ENCODE assay signal across 8 mouse cellular contexts in the genomic region with DNA sequence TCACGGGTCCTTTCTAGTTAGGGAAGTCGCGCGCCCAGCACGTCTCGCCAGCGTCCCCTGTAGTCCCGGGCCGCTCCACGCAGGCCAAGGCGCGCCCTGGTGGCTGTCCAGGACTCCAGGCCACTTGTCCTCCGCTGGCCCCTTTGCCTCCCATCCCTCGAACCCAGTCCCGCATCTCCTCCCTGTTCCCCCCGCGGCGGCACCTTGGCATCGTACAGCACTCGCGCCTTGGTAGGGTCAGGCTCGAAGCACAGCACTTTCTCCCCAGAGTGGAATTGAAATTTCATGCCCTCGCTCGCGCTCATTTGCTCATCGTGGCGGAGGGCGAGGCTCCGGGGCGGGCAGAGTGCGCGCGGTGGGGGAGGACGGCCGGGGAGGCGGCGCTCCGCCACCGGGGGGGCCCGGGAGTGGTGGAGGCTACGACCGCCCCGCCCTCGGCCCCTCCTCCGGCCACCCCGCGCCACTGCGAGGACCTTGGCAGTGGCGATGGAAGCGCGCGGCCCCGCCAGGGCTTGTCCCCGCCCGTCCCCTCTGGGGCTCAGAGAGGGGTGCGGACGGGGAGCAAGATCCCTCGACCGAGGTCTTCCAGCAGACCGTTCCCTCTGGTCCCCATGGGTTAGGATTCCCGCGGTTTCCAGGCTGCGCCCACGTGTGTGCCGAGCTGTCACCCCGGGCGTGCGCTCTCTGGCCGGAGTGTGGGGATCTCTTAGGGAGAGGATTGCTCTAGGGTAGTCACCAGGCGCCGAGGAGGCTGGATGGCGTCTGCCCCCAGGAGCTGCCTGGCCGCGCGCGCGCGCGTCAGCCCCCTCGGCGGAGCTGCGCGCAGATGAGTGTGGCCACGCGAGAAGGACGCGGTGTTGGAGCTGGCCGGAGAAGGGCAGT. TPM values are rescaled to one million over a fixed set of nuclear protein-coding genes. Genes with fewer than 3 reads are reported as not detected.
DNase-seq lines count a peak whose midpoint lies in the region; ATAC-seq and TF ChIP-seq lines count a peak whose summit lies in the region.

A gene (minus strand): TSS at position 374 of the 882 bp plus-strand sequence.

- no peaks in the 10 kb centered on the region for H3K4me1 ChIP-seq in CH12.LX (ENCODE audit: control insufficient read depth in 1 of 2, insufficient read depth in 2 of 2)
- no peaks in the 10 kb centered on the region for H3K4me1 ChIP-seq in forebrain, embryonic 12.5 days
- no peaks in the 10 kb centered on the region; the same call in 1 of the 2 replicates for H3K4me1 ChIP-seq in heart, embryonic 16.5 days (ENCODE audit: control insufficient read depth, insufficient read depth, low read length)
- peaks cover 0 to 3% of the 10 kb centered on the region in 2 experiments; a peak in 1 of 4 replicates for H3K4me1 ChIP-seq in liver, embryonic 14.5 days (replicated peaks; ENCODE audit: control insufficient read depth in 2 of 2, insufficient read depth in 2 of 2, low read length in 1 of 2)
- no peaks in the 10 kb centered on the region for H3K4me1 ChIP-seq in stomach, embryonic 15.5 days

- H3K79me2 ChIP-seq in CH12.LX (replicated peaks; ENCODE audit: control insufficient read depth, extremely low read depth, insufficient read depth, poor library complexity, severe bottlenecking) = 0 out of 2 replicates have a peak, but pooled peaks cover 3% of the 10 kb centered on the region

- TF ChIP-seq POLR2A in CH12.LX (IDR thresholded peaks at IDR 0.05; ENCODE audit: low read depth, low read length) = peak; percentile 74

- no peak for TF ChIP-seq RAD21 in CH12.LX (IDR thresholded peaks at IDR 0.05; ENCODE audit: low read depth, low read length)

- dilution Hi-C loops in CH12.LX (cut with MboI; ENCODE audit: extremely low pct_ligation_motif_present, extremely low pct_unique_long_range_greater_than_20kb, low sequenced_read_pairs) = no loop called here

- peak within 1 kb of the TSS; percentile 81 for H3K4me2 ChIP-seq in CH12.LX (ENCODE audit: insufficient read depth, low read depth, poor library complexity, severe bottlenecking)
- H3K4me2 ChIP-seq in forebrain, embryonic 12.5 days = peak within 1 kb of the TSS; percentile 67
- H3K4me2 ChIP-seq in heart, embryonic 16.5 days (ENCODE audit: low read depth, low read length) = peak within 1 kb of the TSS; percentile 83
- H3K4me2 ChIP-seq in liver, embryonic 14.5 days (ENCODE audit: low read depth) = peak within 1 kb of the TSS; percentile 82
- peak within 1 kb of the TSS; percentile 75 for H3K4me2 ChIP-seq in stomach, embryonic 15.5 days

- peak within 1 kb of the TSS; percentile 94 for H3K9ac ChIP-seq in CH12.LX (ENCODE audit: insufficient read depth, low read depth)
- H3K9ac ChIP-seq in forebrain, embryonic 12.5 days = peak within 1 kb of the TSS; percentile 60
- peak within 1 kb of the TSS; percentile 86 for H3K9ac ChIP-seq in heart, embryonic 16.5 days (ENCODE audit: low read length)
- peak within 1 kb of the TSS; percentile 79 for H3K9ac ChIP-seq in liver, embryonic 14.5 days (replicated peaks)
- peak within 1 kb of the TSS; percentile 25 for H3K9ac ChIP-seq in stomach, embryonic 15.5 days

- no peak for TF ChIP-seq EP300 in CH12.LX (IDR thresholded peaks at IDR 0.05; ENCODE audit: low read length)
- TF ChIP-seq EP300 in liver, embryonic 14.5 days (IDR thresholded peaks at IDR 0.05; ENCODE audit: low read depth) = no peak

- in situ Hi-C loops in CH12.LX (cut with MboI; ENCODE audit: low pct_ligation_motif_present, low pct_unique_long_range_greater_than_20kb, low sequenced_read_pairs) = no loop called here

- peak within 1 kb of the TSS; percentile 96 for H3K27ac ChIP-seq in CH12.LX (ENCODE audit: insufficient read depth, low read depth)
- H3K27ac ChIP-seq in forebrain, embryonic 12.5 days = peak within 1 kb of the TSS; percentile 90
- H3K27ac ChIP-seq in heart, embryonic 16.5 days (ENCODE audit: low read length) = peak within 1 kb of the TSS; percentile 99
- peak within 1 kb of the TSS; percentile 89 for H3K27ac ChIP-seq in liver, embryonic 14.5 days
- peak within 1 kb of the TSS; percentile 96 for H3K27ac ChIP-seq in stomach, embryonic 15.5 days

- peaks cover 9 to 18% of the 10 kb centered on the region in 2 experiments for H3K36me3 ChIP-seq in CH12.LX (replicated peaks in 1 of 2; ENCODE audit: control insufficient read depth in 1 of 2, insufficient read depth in 1 of 2, low read length in 1 of 2)
- H3K36me3 ChIP-seq in forebrain, embryonic 12.5 days (replicated peaks) = no peaks in the 10 kb centered on the region
- peaks cover 6% of the 10 kb centered on the region for H3K36me3 ChIP-seq in heart, embryonic 16.5 days (ENCODE audit: control insufficient read depth, insufficient read depth)
- peaks cover 11% of the 10 kb centered on the region for H3K36me3 ChIP-seq in liver, embryonic 14.5 days (replicated peaks; ENCODE audit: control insufficient read depth, insufficient read depth, low read depth)
- H3K36me3 ChIP-seq in stomach, embryonic 15.5 days = no peaks in the 10 kb centered on the region

- peak within 1 kb of the TSS; percentile 67 to 98 (median 74) for H3K4me3 ChIP-seq in CH12.LX (replicated peaks in 1 of 3; ENCODE audit: low read depth in 2 of 3, low read length in 2 of 3, poor library complexity in 1 of 3)
- H3K4me3 ChIP-seq in forebrain, embryonic 12.5 days (replicated peaks) = peak within 1 kb of the TSS; percentile 52
- peak within 1 kb of the TSS; percentile 58 for H3K4me3 ChIP-seq in heart, embryonic 16.5 days (ENCODE audit: low read length)
- peak within 1 kb of the TSS; percentile 69 to 90 for H3K4me3 ChIP-seq in liver, embryonic 14.5 days (ENCODE audit: insufficient read depth in 1 of 2, low read depth in 2 of 2, low read length in 2 of 2)
- H3K4me3 ChIP-seq in stomach, embryonic 15.5 days (replicated peaks) = peak within 1 kb of the TSS; percentile 57

- peak; percentile 48 for DNase-seq in CH12.LX (ENCODE audit: extremely low read depth)
- DNase-seq in c-Kit-positive CD71-positive TER-119-negative erythroid progenitor cells, embryonic 14.5 days (ENCODE audit: low read depth) = peak; percentile 60
- DNase-seq in kidney, postnatal 36 days = peak; percentile 87 to 93
- DNase-seq in liver, embryonic 14.5 days (ENCODE audit: low read depth in 3 of 3, low spot score in 3 of 3) = peak; percentile 58 to 65 (median 60)
- peak; percentile 77 for DNase-seq in neural tube, embryonic 10.5 days (ENCODE audit: extremely low spot score, low spot score)

- TF ChIP-seq CTCF in CH12.LX (conservative IDR thresholded peaks at IDR 0.05 in 1 of 2, IDR thresholded peaks at IDR 0.05 in 1 of 2; ENCODE audit: low read depth in 2 of 2, low read length in 2 of 2) = peak in 1 of 2 experiments; percentile 62; a peak in 2 of 4 replicates
- peak; percentile 76 for TF ChIP-seq CTCF in liver, embryonic 14.5 days (IDR thresholded peaks at IDR 0.05; ENCODE audit: low read depth)

- H3K27me3 ChIP-seq in CH12.LX (replicated peaks) = no peaks in the 10 kb centered on the region
- H3K27me3 ChIP-seq in forebrain, embryonic 12.5 days = peaks cover 20% of the 10 kb centered on the region; the same call in 1 of the 2 replicates
- H3K27me3 ChIP-seq in heart, embryonic 16.5 days (ENCODE audit: control insufficient read depth, insufficient read depth, low read length) = no peaks in the 10 kb centered on the region
- H3K27me3 ChIP-seq in liver, embryonic 14.5 days (ENCODE audit: control insufficient read depth, insufficient read depth, low read length) = no peaks in the 10 kb centered on the region
- H3K27me3 ChIP-seq in stomach, embryonic 15.5 days (replicated peaks) = no peaks in the 10 kb centered on the region

- H3K9me3 ChIP-seq in CH12.LX (replicated peaks; ENCODE audit: low read length) = no peaks in the 10 kb centered on the region
- no peaks in the 10 kb centered on the region for H3K9me3 ChIP-seq in forebrain, embryonic 12.5 days
- H3K9me3 ChIP-seq in heart, embryonic 16.5 days (replicated peaks; ENCODE audit: control insufficient read depth, low read length) = no peaks in the 10 kb centered on the region
- H3K9me3 ChIP-seq in liver, embryonic 14.5 days (ENCODE audit: control insufficient read depth, low read length) = no peaks in the 10 kb centered on the region
- no peaks in the 10 kb centered on the region for H3K9me3 ChIP-seq in stomach, embryonic 15.5 days

- WGBS in forebrain, embryonic 12.5 days = 24% methylated on average over 74 of the region's 88 CpGs
- WGBS in heart, embryonic 16.5 days = 13% methylated on average over 74 of the region's 88 CpGs
- 19% methylated on average over 64 of the region's 88 CpGs for WGBS in liver, embryonic 14.5 days (ENCODE audit: insufficient replicate concordance)
- WGBS in stomach, embryonic 15.5 days = 19% methylated on average over 69 of the region's 88 CpGs

- peak; percentile 88 for ATAC-seq in forebrain, embryonic 12.5 days (ENCODE audit: low FRiP score)
- peak; percentile 92 for ATAC-seq in heart, embryonic 16.5 days (replicated peaks; ENCODE audit: extremely low read depth, insufficient read depth, low FRiP score)
- ATAC-seq in liver, embryonic 14.5 days (ENCODE audit: insufficient read depth) = peak; percentile 94
- ATAC-seq in stomach, embryonic 15.5 days (ENCODE audit: insufficient read depth, low FRiP score, low read depth) = peak; percentile 91

TF ChIP-seq in CH12.LX, 34 proteins besides CTCF, POLR2A, EP300 and RAD21 (continues in another document):
- TF ChIP-seq E2F4 (IDR thresholded peaks at IDR 0.05; ENCODE audit: insufficient replicate concordance, low read depth, low read length) = no peak
- no peak for TF ChIP-seq MEF2A (IDR thresholded peaks at IDR 0.05; ENCODE audit: borderline replicate concordance, low read depth, low read length)
- no peak for TF ChIP-seq GABPA (IDR thresholded peaks at IDR 0.05; ENCODE audit: insufficient replicate concordance, low read depth, low read length)
- TF ChIP-seq ZNF384 (IDR thresholded peaks at IDR 0.05; ENCODE audit: low read depth, low read length) = no peak
- no peak for TF ChIP-seq RCOR1 (conservative IDR thresholded peaks at IDR 0.05; ENCODE audit: low read depth, low read length)
- TF ChIP-seq POLR2AphosphoS2 (IDR thresholded peaks at IDR 0.05; ENCODE audit: low read depth, low read length) = no peak
- no peak for TF ChIP-seq USF2 (conservative IDR thresholded peaks at IDR 0.05; ENCODE audit: low read depth, low read length)
- no peak for TF ChIP-seq CHD2 (IDR thresholded peaks at IDR 0.05; ENCODE audit: low read length)
- no peak for TF ChIP-seq ZC3H11A (IDR thresholded peaks at IDR 0.05; ENCODE audit: low read depth, low read length)
- no peak for TF ChIP-seq TBP (conservative IDR thresholded peaks at IDR 0.05; ENCODE audit: low read depth, low read length)

RNA-seq across cellular contexts. Expression of the gene that starts here (rescaled TPM):
- total RNA-seq in CH12.LX (2012; rRNA removed) (27.6 and 32.4 TPM in 2 replicates), CH12.LX (2014; rRNA removed) (79.9 and 84.5 TPM in 2 replicates)
- 41.9 and 42.7 TPM in 2 replicates for polyA plus RNA-seq in CH12.LX (2012; ENCODE audit: insufficient read length, low read depth)
- polyA plus RNA-seq in forebrain, embryonic 12.5 days (2016; fragmentation: Nextera tagmentation; extraction: Ambion mirVana) = 31.7 and 32.9 TPM in 2 replicates
- polyA plus RNA-seq in heart, embryonic 16.5 days (2015; fragmentation: Nextera tagmentation; extraction: Ambion mirVana) = 36.2 and 44.7 TPM in 2 replicates
- 9.2 and 12.4 TPM in 2 replicates for polyA plus RNA-seq in liver, embryonic 14.5 days (2012; rRNA removed)
- 17.5 and 18.4 TPM in 2 replicates for polyA plus RNA-seq in liver, embryonic 14.5 days (2014; fragmentation: Nextera tagmentation; extraction: Ambion mirVana)
- polyA plus RNA-seq in stomach, embryonic 15.5 days (2015; fragmentation: Nextera tagmentation; extraction: Ambion mirVana) = 33.2 and 36.8 TPM in 2 replicates

Comparison
In these comparisons a context has a peak if more than half of its experiments do, and no peak if none do; other contexts are left out.
1. Peak in every context shown above with its lines: DNase-seq, ATAC-seq, H3K4me3 ChIP-seq and H3K27ac ChIP-seq.
2. H3K9ac ChIP-seq: peak in every context shown above with its lines; median percentile 94 in CH12.LX; 86 in heart, embryonic 16.5 days; 79 in liver, embryonic 14.5 days; 60 in forebrain, embryonic 12.5 days; 25 in stomach, embryonic 15.5 days.